Mouse (Mus musculus) CH12.LX (cell line): ENCODE results near the gene Tbl3.
A peak's percentile ranks its signal among the peaks of the same experiment; 100 is the strongest.

Source experiments
- BHLHE40 ChIP-seq: IDR thresholded peaks from 2 replicates; pipeline ENCODE4 v1.6.1; 2011; ENCODE audit warnings: mild to moderate bottlenecking, low read depth, low read length, improper control_type of control experiment
- CTCF ChIP-seq, 2 experiments: IDR thresholded peaks in 1 of 2; conservative IDR thresholded peaks in 1 of 2; 2 replicates each; pipeline ENCODE4 v1.5.1; 2011 to 2012; ENCODE audit warnings: low read depth in 2 of 2, low read length in 2 of 2, improper control_type of control experiment in 1 of 2, inconsistent platforms in 1 of 2, mild to moderate bottlenecking in 1 of 2, moderate library complexity in 1 of 2
- EP300 ChIP-seq: IDR thresholded peaks from 2 replicates; pipeline ENCODE4 v1.6.1; 2011; ENCODE audit warnings: low read length, improper control_type of control experiment
- JUN ChIP-seq: IDR thresholded peaks from 2 replicates; pipeline ENCODE4 v1.6.1; 2011; ENCODE audit warnings: low read depth, mild to moderate bottlenecking, low read length, improper control_type of control experiment, moderate library complexity; ENCODE audit not compliant: insufficient read depth
- JUND ChIP-seq: conservative IDR thresholded peaks from 2 replicates; pipeline ENCODE4 v1.6.1; 2011; ENCODE audit warnings: low read depth, low read length, improper control_type of control experiment
- MAX ChIP-seq: IDR thresholded peaks from 2 replicates; pipeline ENCODE4 v1.6.1; 2011; ENCODE audit warnings: low read length, improper control_type of control experiment
- MYC ChIP-seq: IDR thresholded peaks from 2 replicates; pipeline ENCODE4 v1.6.1; 2011; ENCODE audit warnings: low read depth, mild to moderate bottlenecking, improper control_type of control experiment, low read length
- POLR2A ChIP-seq: IDR thresholded peaks from 2 replicates; pipeline ENCODE4 v1.6.1; 2011; ENCODE audit warnings: low read depth, mild to moderate bottlenecking, improper control_type of control experiment, low read length
- TBP ChIP-seq: conservative IDR thresholded peaks from 2 replicates; pipeline ENCODE4 v1.6.1; 2011; ENCODE audit warnings: low read depth, low read length, improper control_type of control experiment

GRCm38 (mm10) chr17:24686514-24686913 lies 20.9 kb downstream of the Tbl3 start:
- TF ChIP-seq JUND (no peak), CTCF (conservative IDR thresholded peaks at IDR 0.05 in 1 of 2, IDR thresholded peaks at IDR 0.05 in 1 of 2; ENCODE audit: low read depth in 2 of 2, low read length in 2 of 2) (no peak), JUN (no peak), MYC (0 out of 2 replicates have a peak, but pooled peaks have one; percentile 29), TBP (no peak), EP300 (no peak), POLR2A (no peak), BHLHE40 (no peak), MAX (no peak)
